Mouse (Mus musculus) erythroblast, embryonic 14.5 days (primary cell): Measurements from ENCODE around the gene Nans.

Experiments used
- GATA1 ChIP-seq: IDR thresholded peaks from 2 replicates; pipeline ENCODE4 v1.6.1; 2012; ENCODE audit warnings: low read length, inconsistent platforms, mixed read lengths
- TAL1 ChIP-seq: IDR thresholded peaks from 3 replicates; pipeline ENCODE4 v1.6.1; 2012; ENCODE audit warnings: low read length, inconsistent platforms, mixed read lengths

DNA sequence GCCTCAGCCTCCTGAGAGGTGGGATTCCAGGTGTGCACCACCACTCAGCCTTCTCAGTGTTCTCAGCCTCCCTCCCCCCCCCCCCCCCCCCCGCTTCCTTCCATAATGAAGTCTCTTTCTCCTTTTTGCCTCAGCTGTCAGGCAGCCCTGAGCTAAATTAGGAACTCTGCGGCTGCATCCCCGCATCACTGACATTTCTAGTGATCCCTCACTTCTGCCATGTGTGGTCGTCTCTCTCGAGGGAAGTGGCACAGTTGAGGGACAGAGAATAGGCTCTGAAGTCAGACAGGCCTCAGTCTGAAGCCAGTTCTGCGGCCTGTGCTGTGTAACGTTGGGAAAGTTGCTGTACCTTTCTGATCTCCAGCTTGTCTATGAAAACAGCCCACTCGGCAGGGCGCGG, 60.9 kb downstream of the Nans start:
- TF ChIP-seq TAL1: no peak
- no peak for TF ChIP-seq GATA1
